In the genomic region with DNA sequence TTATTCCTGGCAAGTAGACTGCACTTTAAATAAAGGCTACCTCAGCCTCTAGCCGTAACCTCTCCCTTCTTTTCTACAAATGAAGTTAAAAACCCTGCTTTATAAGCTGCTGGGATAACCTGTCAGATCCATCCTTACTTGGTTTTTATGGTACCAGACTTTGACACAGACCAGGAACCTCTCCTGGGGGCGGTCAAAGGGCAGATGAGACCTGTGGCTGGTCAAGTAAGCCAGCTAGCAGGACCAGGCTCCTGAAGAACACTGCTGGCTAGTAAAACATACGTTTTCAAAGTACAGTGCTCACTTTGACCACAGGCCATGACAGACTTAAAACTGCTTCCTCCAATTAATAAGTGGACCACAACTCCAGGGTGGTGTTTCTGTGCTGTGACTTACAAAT, we compare ENCODE assay signal across 22 mouse cellular contexts. TPM values are rescaled to one million over a fixed set of nuclear protein-coding genes. Genes with fewer than 3 reads are reported as not detected.
A peak's percentile ranks its signal among the peaks of the same experiment; 100 is the strongest.
DNase-seq lines count a peak whose midpoint lies in the region; ATAC-seq and TF ChIP-seq lines count a peak whose summit lies in the region.
"Had no signal": no experiment of that assay in that cellular context is flagged by ENCODE, and none has a peak within 500 bp of the region (broad histone marks: within the 10 kb centered on the region; RNA-seq: fewer than 3 reads in every experiment).

No protein-coding gene starts in this region.

- peak; percentile 71 for DNase-seq in kidney, adult 2 months
- DNase-seq in kidney, postnatal 10 days, result no peak
- DNase-seq in kidney, postnatal 14 days, result peak; percentile 16
- DNase-seq in kidney, postnatal 36 days, result peak; percentile 39 to 73
- no peak for DNase-seq in forebrain, postnatal 0 days
- DNase-seq: adrenal gland, adult 8-10 months; adrenal gland, postnatal 14 days; adrenal gland, postnatal 36 days; cerebellum, adult 11-12 months; cerebellum, adult 2 months; cerebellum, adult 9-10 months; cerebellum, postnatal 10 days; cerebellum, postnatal 25 days had no signal

- H3K36me3 ChIP-seq in kidney, adult 2 months (ENCODE audit: control insufficient read depth, insufficient read depth, low read length), result peaks cover 2% of the 10 kb centered on the region
- peaks cover 57% of the 10 kb centered on the region for H3K36me3 ChIP-seq in kidney, embryonic 16.5 days (ENCODE audit: insufficient read depth, low read length)
- H3K36me3 ChIP-seq in kidney, embryonic 14.5 days (ENCODE audit: control insufficient read depth, insufficient read depth, low read length), result peaks cover 74% of the 10 kb centered on the region
- H3K36me3 ChIP-seq in forebrain, postnatal 0 days (ENCODE audit: insufficient read depth), result peaks cover 79% of the 10 kb centered on the region

- H3K9ac ChIP-seq in kidney, embryonic 16.5 days (replicated peaks; ENCODE audit: low read length), result no peak overlapping the region
- no peak overlapping the region for H3K9ac ChIP-seq in kidney, embryonic 14.5 days (ENCODE audit: low read depth, low read length)
- H3K9ac ChIP-seq in forebrain, postnatal 0 days, result no peak overlapping the region
- H3K9ac ChIP-seq: embryonic facial prominence, embryonic 12.5 days; forebrain, embryonic 13.5 days; forebrain, embryonic 15.5 days had no signal

- H3K4me1 ChIP-seq in kidney, adult 2 months (ENCODE audit: control insufficient read depth, insufficient read depth, low read length), result no peaks in the 10 kb centered on the region
- H3K4me1 ChIP-seq in kidney, embryonic 16.5 days (ENCODE audit: insufficient read depth, low read length), result no peaks in the 10 kb centered on the region
- no peaks in the 10 kb centered on the region for H3K4me1 ChIP-seq in kidney, embryonic 14.5 days (ENCODE audit: control insufficient read depth, insufficient read depth, low read length)
- H3K4me1 ChIP-seq in forebrain, postnatal 0 days (ENCODE audit: insufficient read depth), result no peaks in the 10 kb centered on the region
- H3K4me1 ChIP-seq: embryonic facial prominence, embryonic 10.5 days; embryonic facial prominence, embryonic 12.5 days; forebrain, embryonic 13.5 days; forebrain, embryonic 15.5 days had no signal

- WGBS in kidney, adult 2 months, result 55% methylated on average over 3 of the region's 3 CpGs
- 77% methylated on average over 3 of the region's 3 CpGs for WGBS in kidney, embryonic 16.5 days
- WGBS in kidney, embryonic 14.5 days, result 86% methylated on average over 3 of the region's 3 CpGs
- WGBS in forebrain, postnatal 0 days, result 92% methylated on average over 3 of the region's 3 CpGs

- no peak overlapping the region for H3K4me2 ChIP-seq in kidney, embryonic 16.5 days (replicated peaks; ENCODE audit: low read depth, low read length)
- no peak overlapping the region for H3K4me2 ChIP-seq in kidney, embryonic 14.5 days (replicated peaks; ENCODE audit: low read depth, low read length)
- H3K4me2 ChIP-seq in forebrain, postnatal 0 days (ENCODE audit: low read depth), result no peak overlapping the region
- H3K4me2 ChIP-seq: embryonic facial prominence, embryonic 12.5 days; forebrain, embryonic 13.5 days; forebrain, embryonic 15.5 days had no signal

- no peaks in the 10 kb centered on the region for H3K27me3 ChIP-seq in kidney, adult 2 months (replicated peaks; ENCODE audit: control insufficient read depth, insufficient read depth, low read length)
- H3K27me3 ChIP-seq in kidney, embryonic 16.5 days (ENCODE audit: insufficient read depth, low read length), result no peaks in the 10 kb centered on the region
- no peaks in the 10 kb centered on the region for H3K27me3 ChIP-seq in kidney, embryonic 14.5 days (ENCODE audit: control insufficient read depth, insufficient read depth, low read length)
- H3K27me3 ChIP-seq in forebrain, postnatal 0 days (ENCODE audit: insufficient read depth, low read length), result no peaks in the 10 kb centered on the region
- H3K27me3 ChIP-seq: embryonic facial prominence, embryonic 12.5 days; forebrain, embryonic 13.5 days; forebrain, embryonic 15.5 days; Patski had no signal

- H3K27ac ChIP-seq in kidney, adult 2 months (ENCODE audit: insufficient read depth, low read depth, low read length), result no peak overlapping the region
- H3K27ac ChIP-seq in kidney, embryonic 16.5 days (ENCODE audit: low read length), result no peak overlapping the region
- no peak overlapping the region for H3K27ac ChIP-seq in kidney, embryonic 14.5 days (ENCODE audit: low read depth, low read length)
- no peak overlapping the region for H3K27ac ChIP-seq in forebrain, postnatal 0 days (ENCODE audit: low read depth, low read length)
- H3K27ac ChIP-seq: embryonic facial prominence, embryonic 10.5 days; embryonic facial prominence, embryonic 12.5 days; forebrain, embryonic 13.5 days; forebrain, embryonic 15.5 days had no signal

- TF ChIP-seq CTCF in kidney, adult 2 months (conservative IDR thresholded peaks at IDR 0.05; ENCODE audit: insufficient read depth, insufficient read length, low read depth, low read length), result no peak
- TF ChIP-seq CTCF in forebrain, postnatal 0 days (IDR thresholded peaks at IDR 0.05; ENCODE audit: low read depth), result no peak

- H3K9me3 ChIP-seq in kidney, embryonic 16.5 days (ENCODE audit: low read length), result no peaks in the 10 kb centered on the region
- H3K9me3 ChIP-seq in kidney, embryonic 14.5 days (ENCODE audit: control insufficient read depth, low read length), result no peaks in the 10 kb centered on the region
- no peaks in the 10 kb centered on the region for H3K9me3 ChIP-seq in forebrain, postnatal 0 days (ENCODE audit: low read length)
- H3K9me3 ChIP-seq: embryonic facial prominence, embryonic 10.5 days; embryonic facial prominence, embryonic 12.5 days; forebrain, embryonic 13.5 days; forebrain, embryonic 15.5 days had no signal

- no peak for ATAC-seq in kidney, embryonic 16.5 days (ENCODE audit: low FRiP score, low TSS enrichment)
- ATAC-seq in kidney, embryonic 14.5 days (ENCODE audit: low FRiP score, low TSS enrichment), result no peak
- no peak for ATAC-seq in forebrain, postnatal 0 days
- ATAC-seq: activated CD4-positive, CD25-positive, alpha-beta regulatory T cell, adult 4 months; forebrain, embryonic 13.5 days; forebrain, embryonic 15.5 days; Patski had no signal

- H3K4me3 ChIP-seq in kidney, adult 2 months (ENCODE audit: insufficient read depth, low read depth, low read length), result no peak overlapping the region
- no peak overlapping the region for H3K4me3 ChIP-seq in kidney, embryonic 16.5 days (ENCODE audit: low read length)
- H3K4me3 ChIP-seq in kidney, embryonic 14.5 days (ENCODE audit: low read length), result no peak overlapping the region
- no peak overlapping the region for H3K4me3 ChIP-seq in forebrain, postnatal 0 days (ENCODE audit: low read depth, low read length)
- H3K4me3 ChIP-seq: embryonic facial prominence, embryonic 10.5 days; embryonic facial prominence, embryonic 12.5 days; forebrain, embryonic 13.5 days; forebrain, embryonic 15.5 days had no signal

- TF ChIP-seq POLR2A in kidney, adult 2 months (IDR thresholded peaks at IDR 0.05; ENCODE audit: low read depth, low read length), result no peak

RNA-seq across cellular contexts. Expression of a gene that starts 17.1 kb away (rescaled TPM):
- 7.0 and 9.6 TPM in 2 replicates for polyA plus RNA-seq in kidney, adult 2 months (2012; rRNA removed)
- polyA plus RNA-seq in kidney, embryonic 16.5 days (2015; fragmentation: Nextera tagmentation; extraction: Ambion mirVana), result 3.1 and 3.7 TPM in 2 replicates
- 1.9 and 3.0 TPM in 2 replicates for polyA plus RNA-seq in kidney, embryonic 14.5 days (2014; fragmentation: Nextera tagmentation; extraction: Ambion mirVana)
- total RNA-seq in forebrain, postnatal 0 days (2014; rRNA removed), result 5.8 and 8.9 TPM in 2 replicates
- 5.9 and 7.2 TPM in 2 replicates for polyA plus RNA-seq in forebrain, postnatal 0 days (2015; fragmentation: Nextera tagmentation; extraction: Ambion mirVana)

RNA-seq across cellular contexts. Expression of a gene that starts 18.5 kb away (rescaled TPM):
- polyA plus RNA-seq in kidney, adult 2 months (2012; rRNA removed), result 43.0 and 51.9 TPM in 2 replicates
- polyA plus RNA-seq in kidney, embryonic 16.5 days (2015; fragmentation: Nextera tagmentation; extraction: Ambion mirVana), result 149 and 153 TPM in 2 replicates
- polyA plus RNA-seq in kidney, embryonic 14.5 days (2014; fragmentation: Nextera tagmentation; extraction: Ambion mirVana), result 162 and 192 TPM in 2 replicates
- total RNA-seq in forebrain, postnatal 0 days (2014; rRNA removed), result 69.0 and 72.6 TPM in 2 replicates
- 93.2 and 109 TPM in 2 replicates for polyA plus RNA-seq in forebrain, postnatal 0 days (2015; fragmentation: Nextera tagmentation; extraction: Ambion mirVana)

RNA-seq across cellular contexts. Expression of a gene that starts 48.8 kb away (rescaled TPM):
- polyA plus RNA-seq in kidney, adult 2 months (2012; rRNA removed), result 0.29 and 1.1 TPM in 2 replicates
- 53.8 and 62.5 TPM in 2 replicates for polyA plus RNA-seq in kidney, embryonic 16.5 days (2015; fragmentation: Nextera tagmentation; extraction: Ambion mirVana)
- 103 and 140 TPM in 2 replicates for polyA plus RNA-seq in kidney, embryonic 14.5 days (2014; fragmentation: Nextera tagmentation; extraction: Ambion mirVana)
- 28.4 and 74.1 TPM in 2 replicates for total RNA-seq in forebrain, postnatal 0 days (2014; rRNA removed)
- 106 and 110 TPM in 2 replicates for polyA plus RNA-seq in forebrain, postnatal 0 days (2015; fragmentation: Nextera tagmentation; extraction: Ambion mirVana)
- polyA plus RNA-seq: activated CD4-positive, CD25-positive, alpha-beta regulatory T cell, adult 4 months; C2C12; Patski had no signal

RNA-seq across cellular contexts. Expression of a gene that starts 54.1 kb away (rescaled TPM):
- 1.1 and 1.6 TPM in 2 replicates for polyA plus RNA-seq in kidney, adult 2 months (2012; rRNA removed)
- 3.3 and 4.4 TPM in 2 replicates for polyA plus RNA-seq in kidney, embryonic 16.5 days (2015; fragmentation: Nextera tagmentation; extraction: Ambion mirVana)
- polyA plus RNA-seq in kidney, embryonic 14.5 days (2014; fragmentation: Nextera tagmentation; extraction: Ambion mirVana), result 2.2 and 3.0 TPM in 2 replicates
- total RNA-seq in forebrain, postnatal 0 days (2014; rRNA removed), result 45.4 and 52.2 TPM in 2 replicates
- 32.8 and 38.9 TPM in 2 replicates for polyA plus RNA-seq in forebrain, postnatal 0 days (2015; fragmentation: Nextera tagmentation; extraction: Ambion mirVana)

Comparison
In these comparisons a context has a peak if more than half of its experiments do, and no peak if none do; other contexts are left out.
1. DNase-seq: peak in kidney, adult 2 months (single experiment), kidney, postnatal 14 days (single experiment) and kidney, postnatal 36 days (2 of 2); none in kidney, postnatal 10 days (single experiment) and forebrain, postnatal 0 days (single experiment).
2. RNA of a gene that starts 48.8 kb away (polyA plus RNA-seq): 106 to 110 TPM in forebrain, postnatal 0 days, 103 to 140 TPM in kidney, embryonic 14.5 days and 53.8 to 62.5 TPM in kidney, embryonic 16.5 days; 0.29 to 1.1 TPM in kidney, adult 2 months; every median in the first group is over 10 times any median in the second.